Mouse (Mus musculus) hindbrain, embryonic 14.5 days (tissue): ENCODE measurements around the gene Pum1. TPM values are rescaled to one million over a fixed set of nuclear protein-coding genes. Genes with fewer than 3 reads are reported as not detected.
"Not testable (repeated sequence)": the region's sequence is repeated elsewhere in the genome, so short reads cannot be mapped to it uniquely, and the experiment has no call there.

Experiments
- ATAC-seq: fragments of 200-750 bp; cut with Nextera tagmentation; 2 replicates; pipeline ENCODE4 v1.8.0; 2017; ENCODE audit warnings: moderate number of reproducible peaks, mild to moderate bottlenecking, moderate TSS enrichment, moderate library complexity; ENCODE audit not compliant: low FRiP score
- DNase-seq: peaks from one replicate; pipeline ENCODE4 v3.0.0-alpha.2; 2015; ENCODE audit warnings: low spot score
- H3K27ac ChIP-seq: fragments of 300-500 bp; sonication (generic); 2 replicates; pipeline ENCODE4 v1.5.1; 2014; ENCODE audit warnings: mild to moderate bottlenecking, moderate library complexity
- H3K27me3 ChIP-seq: fragments of 300-500 bp; sonication (generic); 2 replicates; pipeline ENCODE4 v1.6.1; 2014; ENCODE audit warnings: mild to moderate bottlenecking, low read length, mixed read lengths; ENCODE audit not compliant: control insufficient read depth, insufficient read depth
- H3K36me3 ChIP-seq: fragments of 300-500 bp; sonication (generic); replicated peaks from 2 replicates; pipeline ENCODE4 v1.6.1; 2014; ENCODE audit not compliant: control insufficient read depth, insufficient read depth
- H3K4me1 ChIP-seq: fragments of 300-500 bp; sonication (generic); replicated peaks from 2 replicates; pipeline ENCODE4 v1.6.1; 2014; ENCODE audit warnings: antibody characterized with exemption, low read length, mixed read lengths; ENCODE audit not compliant: control insufficient read depth, insufficient read depth
- H3K4me2 ChIP-seq: fragments of 300-500 bp; sonication (generic); replicated peaks from 2 replicates; pipeline ENCODE4 v1.6.1; 2014; ENCODE audit warnings: mild to moderate bottlenecking, moderate library complexity
- H3K4me3 ChIP-seq: fragments of 300-500 bp; sonication (generic); replicated peaks from 2 replicates; pipeline ENCODE4 v1.5.1; 2014; ENCODE audit warnings: mild to moderate bottlenecking, low read length
- H3K9ac ChIP-seq: fragments of 300-500 bp; sonication (generic); 2 replicates; pipeline ENCODE4 v1.6.1; 2014
- H3K9me3 ChIP-seq: fragments of 300-500 bp; sonication (generic); 2 replicates; pipeline ENCODE4 v1.6.1; 2016; ENCODE audit warnings: low read length; ENCODE audit not compliant: control insufficient read depth
- WGBS: fragments of 180-500 bp; shearing (Covaris S2); extraction: QIAGEN DNeasy Blood & Tissue Kit; methylation state at CpG from one replicate; pipeline ENCODE4 v1.1.7; 2014; 5-methylcytosine and 5-hydroxymethylcytosine counted together
- polyA plus RNA-seq: library from polyadenylated mRNA; unstranded; fragments of >200 nt; fragmentation: Nextera tagmentation; extraction: Ambion mirVana; gene quantifications from 2 replicates; pipeline ENCODE4 v1.2.1, GENCODE M21; 2014

Pum1 gene
- polyA plus RNA-seq, result 88.9 and 91.1 TPM in 2 replicates

- under 1% methylated on average over 88 of the region's 90 CpGs for WGBS
These were observed at the start of gene Pum1 for GRCm38 (mm10) chr4:130662979-130663725. Gene Pum1 (plus strand): TSS chr4:130663321.

GRCm38 (mm10) chr4:130629391-130629790 is 33.7 kb upstream of the Pum1 start:
- no peaks in the 10 kb centered on the region for H3K9me3 ChIP-seq
- H3K27ac ChIP-seq, result peak overlapping the region; percentile 62
- H3K36me3 ChIP-seq, result no peaks in the 10 kb centered on the region
- DNase-seq (no peak), ATAC-seq (no peak)
- peak overlapping the region; percentile 37 for H3K4me2 ChIP-seq
- H3K9ac ChIP-seq, result no peak overlapping the region
- H3K27me3 ChIP-seq, result no peaks in the 10 kb centered on the region
- 6% methylated on average over 4 of the region's 4 CpGs for WGBS
- no peaks in the 10 kb centered on the region for H3K4me1 ChIP-seq
- H3K4me3 ChIP-seq, result peak overlapping the region; percentile 7; the same call in 1 of the 2 replicates

More at GRCm38 (mm10) chr4:130662979-130663725, at the start of gene Pum1:
- ATAC-seq (peak; percentile 95), DNase-seq (peak; percentile 92)
- Histone ChIP-seq H3K36me3 (no peaks in the 10 kb centered on the region), H3K27ac (peak within 1 kb of the TSS; percentile 95), H3K9ac (peak within 1 kb of the TSS; percentile 98), H3K4me2 (peak within 1 kb of the TSS; percentile 57), H3K4me3 (peak within 1 kb of the TSS; percentile 99), H3K9me3 (no peaks in the 10 kb centered on the region), H3K4me1 (peaks cover 31% of the 10 kb centered on the region), H3K27me3 (no peaks in the 10 kb centered on the region)

- no peaks in the 10 kb centered on the region for H3K4me1 ChIP-seq
- H3K27me3 ChIP-seq, result no peaks in the 10 kb centered on the region
- H3K4me3 ChIP-seq, result no peak overlapping the region
- ATAC-seq (no peak), DNase-seq (no peak)
- WGBS, result 64% methylated on average over 3 of the region's 3 CpGs
- H3K36me3 ChIP-seq, result no peaks in the 10 kb centered on the region
- H3K27ac ChIP-seq, result no peak overlapping the region
- H3K4me2 ChIP-seq, result no peak overlapping the region
- no peak overlapping the region for H3K9ac ChIP-seq
- H3K9me3 ChIP-seq, result no peaks in the 10 kb centered on the region
These were observed 32.8 kb upstream of the Pum1 start for GRCm38 (mm10) chr4:130630232-130630847.

- not testable (repeated sequence) for H3K27me3 ChIP-seq, H3K4me2 ChIP-seq, ATAC-seq, H3K9me3 ChIP-seq, H3K36me3 ChIP-seq, H3K27ac ChIP-seq, H3K4me1 ChIP-seq, H3K9ac ChIP-seq, DNase-seq, H3K4me3 ChIP-seq
- 85% methylated on average over 3 of the region's 3 CpGs for WGBS
These were observed 28.0 kb upstream of the Pum1 start for GRCm38 (mm10) chr4:130635076-130635475.

GRCm38 (mm10) chr4:130636761-130637160 is 26.4 kb upstream of the Pum1 start:
- DNase-seq (no peak), ATAC-seq (no peak)
- Histone ChIP-seq H3K4me1 (no peaks in the 10 kb centered on the region), H3K9me3 (no peaks in the 10 kb centered on the region), H3K4me2 (no peak overlapping the region), H3K27ac (no peak overlapping the region), H3K36me3 (no peaks in the 10 kb centered on the region), H3K9ac (no peak overlapping the region), H3K4me3 (no peak overlapping the region), H3K27me3 (no peaks in the 10 kb centered on the region)
- WGBS, result 78% methylated on average over 3 of the region's 3 CpGs

GRCm38 (mm10) chr4:130637488-130638422 is 25.4 kb upstream of the Pum1 start:
- Histone ChIP-seq H3K4me1 (no peaks in the 10 kb centered on the region), H3K4me3 (no peak overlapping the region), H3K4me2 (no peak overlapping the region), H3K27me3 (no peaks in the 10 kb centered on the region), H3K36me3 (no peaks in the 10 kb centered on the region), H3K9me3 (no peaks in the 10 kb centered on the region), H3K9ac (no peak overlapping the region), H3K27ac (no peak overlapping the region)
- ATAC-seq (no peak), DNase-seq (no peak)
- 89% methylated on average over 8 of the region's 9 CpGs for WGBS

- H3K9me3 ChIP-seq, result no peaks in the 10 kb centered on the region
- H3K4me1 ChIP-seq, result no peaks in the 10 kb centered on the region
- no peaks in the 10 kb centered on the region for H3K36me3 ChIP-seq
- DNase-seq (no peak), ATAC-seq (no peak)
- H3K4me2 ChIP-seq, result no peak overlapping the region
- H3K27ac ChIP-seq, result no peak overlapping the region
- H3K27me3 ChIP-seq, result no peaks in the 10 kb centered on the region
- WGBS, result 69% methylated on average over 9 of the region's 9 CpGs
- H3K4me3 ChIP-seq, result no peak overlapping the region
- no peak overlapping the region for H3K9ac ChIP-seq
These were observed 22.9 kb upstream of the Pum1 start for GRCm38 (mm10) chr4:130640031-130640717.

- Histone ChIP-seq H3K27ac (no peak overlapping the region), H3K9ac (no peak overlapping the region), H3K4me2 (no peak overlapping the region), H3K4me3 (no peak overlapping the region), H3K4me1 (no peaks in the 10 kb centered on the region), H3K9me3 (no peaks in the 10 kb centered on the region), H3K27me3 (no peaks in the 10 kb centered on the region), H3K36me3 (no peaks in the 10 kb centered on the region)
- WGBS, result 92% methylated on average over 5 of the region's 5 CpGs
- DNase-seq (no peak), ATAC-seq (no peak)
These were observed 20.7 kb upstream of the Pum1 start for GRCm38 (mm10) chr4:130642468-130642867.
